Mouse (Mus musculus) activated CD4-positive, CD25-positive, alpha-beta regulatory T cell, adult 9 weeks (primary cell): ENCODE results near the gene Tst. TPM values are rescaled to one million over a fixed set of nuclear protein-coding genes. Genes with fewer than 3 reads are reported as not detected.

ENCODE experiments used
- polyA plus RNA-seq: library from polyadenylated mRNA; unstranded; fragments of 100-300 nt; shearing (Covaris generic); gene quantifications from one replicate; pipeline ENCODE4 v1.2.1, GENCODE M21; 2017

Tst gene
- 0.67 TPM for polyA plus RNA-seq

GRCm38 (mm10) chr15:78405517-78406211 lies at the start of gene Tst:
Gene Tst, minus strand, starts transcription at chr15:78405907.

GRCm38 (mm10) chr15:78428391-78429138 lies 22.9 kb upstream of the Tst start, which contains the start of gene Kctd17:
Gene Kctd17, plus strand, starts transcription at chr15:78428564.

GRCm38 (mm10) chr15:78406293-78406934 lies 707 bp upstream of the Tst start, which contains the start of gene Mpst:
Gene Mpst, plus strand, starts transcription at chr15:78406416.

GRCm38 (mm10) chr15:78395478-78395962 lies 10.2 kb downstream of the Tst start, which contains the start of gene Tex33:
Gene Tex33, minus strand, starts transcription at chr15:78395912.

Other genes with a start within 250 kb of the Tst start
- 67.5 TPM for gene Ift27, start 231.8 kb downstream of the Tst start, polyA plus RNA-seq
- gene Pvalb, start 199.5 kb downstream of the Tst start, polyA plus RNA-seq, result not detected
- gene Ncf4, start 161.1 kb downstream of the Tst start, polyA plus RNA-seq, result 254 TPM
- 0.27 TPM for gene Csf2rb2, start 100.2 kb downstream of the Tst start, polyA plus RNA-seq
- gene Csf2rb, start 80.2 kb downstream of the Tst start, polyA plus RNA-seq, result 0.24 TPM
- not detected for gene Tex33, start 10.0 kb downstream of the Tst start, polyA plus RNA-seq
- gene Mpst, start 509 bp upstream of the Tst start, polyA plus RNA-seq, result 7.3 TPM
- gene Kctd17, start 22.7 kb upstream of the Tst start, polyA plus RNA-seq, result 32.7 TPM
- not detected for gene Tmprss6, start 62.7 kb upstream of the Tst start, polyA plus RNA-seq
- 1,212 TPM for gene Il2rb, start 89.4 kb upstream of the Tst start, polyA plus RNA-seq
- 10.2 TPM for gene C1qtnf6, start 125.5 kb upstream of the Tst start, polyA plus RNA-seq
- not detected for gene Sstr3, start 138.8 kb upstream of the Tst start, polyA plus RNA-seq
- gene Rac2, start 166.9 kb upstream of the Tst start, polyA plus RNA-seq, result 3,417 TPM
- 484 TPM for gene Cyth4, start 191.1 kb upstream of the Tst start, polyA plus RNA-seq